Mouse (Mus musculus) kidney, embryonic 16.5 days (tissue): ENCODE data around the gene Egfr. TPM values are rescaled to one million over a fixed set of nuclear protein-coding genes. Genes with fewer than 3 reads are reported as not detected.
A peak's percentile ranks its signal among the peaks of the same experiment; 100 is the strongest.

Experiments used
- ATAC-seq: fragments of 200-750 bp; cut with Nextera tagmentation; 2 replicates; pipeline ENCODE4 v1.8.0; 2017; ENCODE audit warnings: moderate TSS enrichment; ENCODE audit not compliant: low FRiP score, low TSS enrichment
- H3K27ac ChIP-seq: fragments of 300-500 bp; sonication (generic); 2 replicates; pipeline ENCODE4 v1.5.1; 2014; ENCODE audit warnings: low read length
- H3K27me3 ChIP-seq: fragments of 300-500 bp; sonication (generic); 2 replicates; pipeline ENCODE4 v1.6.1; 2014; ENCODE audit warnings: low read length, control low read depth, mixed read lengths; ENCODE audit not compliant: insufficient read depth
- H3K36me3 ChIP-seq: fragments of 300-500 bp; sonication (generic); 2 replicates; pipeline ENCODE4 v1.6.1; 2014; ENCODE audit warnings: low read length, control low read depth, mixed read lengths; ENCODE audit not compliant: insufficient read depth
- H3K4me1 ChIP-seq: fragments of 300-500 bp; sonication (generic); 2 replicates; pipeline ENCODE4 v1.6.1; 2014; ENCODE audit warnings: low read length, control low read depth, mixed read lengths; ENCODE audit not compliant: insufficient read depth
- H3K4me2 ChIP-seq: fragments of 300-500 bp; sonication (generic); replicated peaks from 2 replicates; pipeline ENCODE4 v1.6.1; 2014; ENCODE audit warnings: low read depth, low read length
- H3K4me3 ChIP-seq: fragments of 300-500 bp; sonication (generic); 2 replicates; pipeline ENCODE4 v1.5.1; 2014; ENCODE audit warnings: mild to moderate bottlenecking, low read length
- H3K9ac ChIP-seq: fragments of 300-500 bp; sonication (generic); replicated peaks from 2 replicates; pipeline ENCODE4 v1.6.1; 2014; ENCODE audit warnings: low read length
- H3K9me3 ChIP-seq: fragments of 300-500 bp; sonication (generic); 2 replicates; pipeline ENCODE4 v1.6.1; 2016; ENCODE audit warnings: low read length, control low read depth
- WGBS: fragments of 180-500 bp; shearing (Covaris S2); extraction: QIAGEN DNeasy Blood & Tissue Kit; methylation state at CpG from one replicate; pipeline ENCODE4 v1.1.7; 2014; 5-methylcytosine and 5-hydroxymethylcytosine counted together
- polyA plus RNA-seq: library from polyadenylated mRNA; unstranded; fragments of >200 nt; fragmentation: Nextera tagmentation; extraction: Ambion mirVana; gene quantifications from 2 replicates; pipeline ENCODE4 v1.2.1, GENCODE M21; 2015

Egfr gene
- 4.0 and 4.9 TPM in 2 replicates for polyA plus RNA-seq

DNA sequence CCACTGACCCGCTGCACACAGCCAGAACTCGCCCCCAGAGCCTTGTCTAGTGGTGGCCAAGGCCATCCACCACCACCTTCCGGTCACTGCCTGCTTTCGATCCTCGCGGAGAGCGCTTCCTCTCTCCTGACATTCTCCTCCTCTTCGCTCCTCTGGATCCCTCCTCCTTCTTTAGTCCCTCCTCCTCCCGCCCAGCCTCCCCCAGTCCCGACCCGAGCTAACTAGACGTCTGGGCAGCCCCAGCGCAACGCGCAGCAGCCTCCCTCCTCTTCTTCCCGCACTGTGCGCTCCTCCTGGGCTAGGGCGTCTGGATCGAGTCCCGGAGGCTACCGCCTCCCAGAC is at the start of gene Egfr:
Gene Egfr (plus strand): TSS at position 197 of the 342 bp plus-strand sequence.
- Histone ChIP-seq H3K9ac (peak within 1 kb of the TSS; percentile 69), H3K36me3 (no peaks in the 10 kb centered on the region), H3K4me1 (peaks cover 4% of the 10 kb centered on the region; the same call in 1 of the 2 replicates), H3K27ac (no peak within 1 kb of the TSS), H3K27me3 (peaks cover 18% of the 10 kb centered on the region), H3K4me2 (peak within 1 kb of the TSS; percentile 97), H3K4me3 (peak within 1 kb of the TSS; percentile 70), H3K9me3 (no peaks in the 10 kb centered on the region)
- peak; percentile 94 for ATAC-seq
- under 1% methylated on average over 21 of the region's 21 CpGs for WGBS

GRCm38 (mm10) chr11:16703221-16703620 is 48.8 kb upstream of the Egfr start:
- no peaks in the 10 kb centered on the region for H3K4me1 ChIP-seq
- H3K9ac ChIP-seq = no peak overlapping the region
- H3K27ac ChIP-seq = no peak overlapping the region
- no peak overlapping the region for H3K4me3 ChIP-seq
- H3K36me3 ChIP-seq = no peaks in the 10 kb centered on the region
- H3K9me3 ChIP-seq = no peaks in the 10 kb centered on the region
- H3K4me2 ChIP-seq = no peak overlapping the region
- H3K27me3 ChIP-seq = no peaks in the 10 kb centered on the region
- no peak for ATAC-seq
- 85% methylated on average over 3 of the region's 3 CpGs for WGBS

GRCm38 (mm10) chr11:16735083-16735644 is 16.8 kb upstream of the Egfr start:
- no peak for ATAC-seq
- Histone ChIP-seq H3K9me3 (no peaks in the 10 kb centered on the region), H3K27ac (no peak overlapping the region), H3K27me3 (no peaks in the 10 kb centered on the region), H3K4me2 (no peak overlapping the region), H3K36me3 (no peaks in the 10 kb centered on the region), H3K9ac (no peak overlapping the region), H3K4me3 (no peak overlapping the region), H3K4me1 (no peaks in the 10 kb centered on the region)
- WGBS = 71% methylated on average over 1 of the region's 1 CpGs

- Histone ChIP-seq H3K9ac (no peak overlapping the region), H3K27ac (no peak overlapping the region), H3K4me3 (no peak overlapping the region), H3K27me3 (no peaks in the 10 kb centered on the region), H3K36me3 (no peaks in the 10 kb centered on the region), H3K4me2 (no peak overlapping the region), H3K4me1 (no peaks in the 10 kb centered on the region), H3K9me3 (no peaks in the 10 kb centered on the region)
- no peak for ATAC-seq
- WGBS = 66% methylated on average over 2 of the region's 2 CpGs
These were observed 14.7 kb upstream of the Egfr start for GRCm38 (mm10) chr11:16737323-16737722.

- H3K4me3 ChIP-seq = no peak overlapping the region
- no peak overlapping the region for H3K4me2 ChIP-seq
- H3K9ac ChIP-seq = no peak overlapping the region
- ATAC-seq = no peak
- H3K27me3 ChIP-seq = no peaks in the 10 kb centered on the region
- no peaks in the 10 kb centered on the region for H3K9me3 ChIP-seq
- H3K4me1 ChIP-seq = no peaks in the 10 kb centered on the region
- 71% methylated on average over 2 of the region's 2 CpGs for WGBS
- no peak overlapping the region for H3K27ac ChIP-seq
- no peaks in the 10 kb centered on the region for H3K36me3 ChIP-seq
These were observed 13.3 kb upstream of the Egfr start for GRCm38 (mm10) chr11:16738691-16739090.

DNA sequence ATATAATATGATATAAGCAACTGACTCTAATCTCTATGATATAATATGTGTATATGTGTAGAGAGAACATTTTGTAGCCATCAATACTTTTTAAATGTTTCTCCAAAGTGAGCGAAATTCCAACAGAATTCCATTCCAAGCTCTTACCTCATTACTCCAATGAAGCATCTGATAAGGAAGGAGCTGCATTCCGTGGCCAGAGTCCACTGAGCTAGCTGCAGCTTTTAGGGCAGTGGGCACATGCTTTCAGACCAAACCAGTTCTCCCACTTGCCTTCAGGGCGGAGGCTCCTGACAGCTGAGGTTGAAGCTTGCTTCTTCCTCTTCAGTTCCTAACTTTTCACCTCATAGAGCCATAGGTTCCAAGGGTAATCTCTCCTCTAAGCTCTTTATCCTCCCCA is 12.8 kb upstream of the Egfr start:
- no peaks in the 10 kb centered on the region for H3K4me1 ChIP-seq
- no peak overlapping the region for H3K9ac ChIP-seq
- H3K27me3 ChIP-seq = no peaks in the 10 kb centered on the region
- no peak overlapping the region for H3K27ac ChIP-seq
- H3K36me3 ChIP-seq = no peaks in the 10 kb centered on the region
- H3K4me2 ChIP-seq = no peak overlapping the region
- no peak for ATAC-seq
- H3K9me3 ChIP-seq = no peaks in the 10 kb centered on the region
- WGBS = 70% methylated on average over 3 of the region's 3 CpGs
- no peak overlapping the region for H3K4me3 ChIP-seq

GRCm38 (mm10) chr11:16740691-16741611 is 11.1 kb upstream of the Egfr start:
- no peak for ATAC-seq
- no peak overlapping the region for H3K27ac ChIP-seq
- WGBS = 59% methylated on average over 10 of the region's 10 CpGs
- no peak overlapping the region for H3K9ac ChIP-seq
- no peaks in the 10 kb centered on the region for H3K27me3 ChIP-seq
- H3K9me3 ChIP-seq = no peaks in the 10 kb centered on the region
- no peak overlapping the region for H3K4me2 ChIP-seq
- no peak overlapping the region for H3K4me3 ChIP-seq
- no peaks in the 10 kb centered on the region for H3K4me1 ChIP-seq
- H3K36me3 ChIP-seq = no peaks in the 10 kb centered on the region

- H3K27me3 ChIP-seq = no peaks in the 10 kb centered on the region
- WGBS = 68% methylated on average over 4 of the region's 4 CpGs
- H3K4me3 ChIP-seq = no peak overlapping the region
- no peak for ATAC-seq
- no peak overlapping the region for H3K9ac ChIP-seq
- H3K9me3 ChIP-seq = no peaks in the 10 kb centered on the region
- no peaks in the 10 kb centered on the region for H3K36me3 ChIP-seq
- no peaks in the 10 kb centered on the region for H3K4me1 ChIP-seq
- no peak overlapping the region for H3K27ac ChIP-seq
- H3K4me2 ChIP-seq = no peak overlapping the region
These were observed 9.8 kb upstream of the Egfr start for GRCm38 (mm10) chr11:16742251-16742650.

DNA sequence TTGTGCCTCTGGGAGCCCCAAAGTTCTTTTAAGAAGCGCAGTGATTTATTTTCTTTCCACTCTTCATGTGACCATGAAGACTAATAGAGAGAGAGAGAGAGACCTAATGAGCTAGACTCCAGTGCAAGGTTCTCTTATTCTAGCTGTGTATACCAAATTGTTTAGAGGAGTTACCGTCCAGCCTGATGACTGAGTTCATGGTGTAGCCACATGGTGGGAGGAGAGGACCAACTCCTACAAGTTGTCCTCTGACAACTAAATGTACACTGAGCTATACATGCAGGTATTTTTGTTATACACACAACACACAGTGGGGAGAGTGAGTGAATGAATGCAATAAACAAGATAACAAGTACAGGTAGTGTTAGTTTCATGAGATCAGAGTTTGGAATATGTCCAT is 9.2 kb upstream of the Egfr start:
- no peaks in the 10 kb centered on the region for H3K36me3 ChIP-seq
- no peak overlapping the region for H3K9ac ChIP-seq
- H3K4me1 ChIP-seq = no peaks in the 10 kb centered on the region
- no peaks in the 10 kb centered on the region for H3K9me3 ChIP-seq
- no peak overlapping the region for H3K27ac ChIP-seq
- no peak overlapping the region for H3K4me2 ChIP-seq
- no peaks in the 10 kb centered on the region for H3K27me3 ChIP-seq
- H3K4me3 ChIP-seq = no peak overlapping the region
- 89% methylated on average over 2 of the region's 2 CpGs for WGBS
- no peak for ATAC-seq

GRCm38 (mm10) chr11:16751457-16751982 is 483 bp upstream of the Egfr start:
- Histone ChIP-seq H3K4me2 (peak overlapping the region; percentile 97), H3K27me3 (peaks cover 18% of the 10 kb centered on the region), H3K9ac (peak overlapping the region; percentile 69; the same call in 1 of the 2 replicates), H3K27ac (no peak overlapping the region), H3K36me3 (no peaks in the 10 kb centered on the region), H3K4me1 (peaks cover 4% of the 10 kb centered on the region; the same call in 1 of the 2 replicates), H3K4me3 (peak overlapping the region; percentile 70), H3K9me3 (no peaks in the 10 kb centered on the region)
- peak; percentile 14; the same call in 1 of the 2 replicates for ATAC-seq
- 35% methylated on average over 7 of the region's 7 CpGs for WGBS
